Mouse (Mus musculus) hindbrain, embryonic 14.5 days (tissue): ENCODE results near the gene Pced1b. TPM values are rescaled to one million over a fixed set of nuclear protein-coding genes. Genes with fewer than 3 reads are reported as not detected.
A peak's percentile ranks its signal among the peaks of the same experiment; 100 is the strongest.
"Not testable (repeated sequence)": the region's sequence is repeated elsewhere in the genome, so short reads cannot be mapped to it uniquely, and the experiment has no call there.

Source experiments
- ATAC-seq: fragments of 200-750 bp; cut with Nextera tagmentation; 2 replicates; pipeline ENCODE4 v1.8.0; 2017; ENCODE audit warnings: moderate number of reproducible peaks, mild to moderate bottlenecking, moderate TSS enrichment, moderate library complexity; ENCODE audit not compliant: low FRiP score
- DNase-seq: peaks from one replicate; pipeline ENCODE4 v3.0.0-alpha.2; 2015; ENCODE audit warnings: low spot score
- H3K27ac ChIP-seq: fragments of 300-500 bp; sonication (generic); 2 replicates; pipeline ENCODE4 v1.5.1; 2014; ENCODE audit warnings: mild to moderate bottlenecking, moderate library complexity
- H3K27me3 ChIP-seq: fragments of 300-500 bp; sonication (generic); 2 replicates; pipeline ENCODE4 v1.6.1; 2014; ENCODE audit warnings: mild to moderate bottlenecking, low read length, mixed read lengths; ENCODE audit not compliant: control insufficient read depth, insufficient read depth
- H3K36me3 ChIP-seq: fragments of 300-500 bp; sonication (generic); replicated peaks from 2 replicates; pipeline ENCODE4 v1.6.1; 2014; ENCODE audit not compliant: control insufficient read depth, insufficient read depth
- H3K4me1 ChIP-seq: fragments of 300-500 bp; sonication (generic); replicated peaks from 2 replicates; pipeline ENCODE4 v1.6.1; 2014; ENCODE audit warnings: antibody characterized with exemption, low read length, mixed read lengths; ENCODE audit not compliant: control insufficient read depth, insufficient read depth
- H3K4me2 ChIP-seq: fragments of 300-500 bp; sonication (generic); replicated peaks from 2 replicates; pipeline ENCODE4 v1.6.1; 2014; ENCODE audit warnings: mild to moderate bottlenecking, moderate library complexity
- H3K4me3 ChIP-seq: fragments of 300-500 bp; sonication (generic); replicated peaks from 2 replicates; pipeline ENCODE4 v1.5.1; 2014; ENCODE audit warnings: mild to moderate bottlenecking, low read length
- H3K9ac ChIP-seq: fragments of 300-500 bp; sonication (generic); 2 replicates; pipeline ENCODE4 v1.6.1; 2014
- H3K9me3 ChIP-seq: fragments of 300-500 bp; sonication (generic); 2 replicates; pipeline ENCODE4 v1.6.1; 2016; ENCODE audit warnings: low read length; ENCODE audit not compliant: control insufficient read depth
- WGBS: fragments of 180-500 bp; shearing (Covaris S2); extraction: QIAGEN DNeasy Blood & Tissue Kit; methylation state at CpG from one replicate; pipeline ENCODE4 v1.1.7; 2014; 5-methylcytosine and 5-hydroxymethylcytosine counted together
- polyA plus RNA-seq: library from polyadenylated mRNA; unstranded; fragments of >200 nt; fragmentation: Nextera tagmentation; extraction: Ambion mirVana; gene quantifications from 2 replicates; pipeline ENCODE4 v1.2.1, GENCODE M21; 2014

Pced1b gene
- polyA plus RNA-seq, 1 experiment from 2014 or later: 5.8 TPM

- peaks cover 6% of the 10 kb centered on the region; the same call in 1 of the 2 replicates for H3K4me1 ChIP-seq
- no peak overlapping the region for H3K4me3 ChIP-seq
- no peak overlapping the region for H3K9ac ChIP-seq
- DNase-seq: no peak
- no peak for ATAC-seq
- no peak overlapping the region for H3K4me2 ChIP-seq
- H3K27me3 ChIP-seq: no peaks in the 10 kb centered on the region
- H3K36me3 ChIP-seq: no peaks in the 10 kb centered on the region
- H3K9me3 ChIP-seq: no peaks in the 10 kb centered on the region
- no peak overlapping the region for H3K27ac ChIP-seq
- 91% methylated on average over 7 of the region's 7 CpGs for WGBS
Observed at GRCm38 (mm10) chr15:97368631-97369030, 121.7 kb downstream of the Pced1b start.

GRCm38 (mm10) chr15:97369144-97369543, 122.2 kb downstream of the Pced1b start:
- Histone ChIP-seq H3K27ac (no peak overlapping the region), H3K4me3 (no peak overlapping the region), H3K9ac (no peak overlapping the region), H3K4me2 (no peak overlapping the region), H3K4me1 (peaks cover 6% of the 10 kb centered on the region; the same call in 1 of the 2 replicates), H3K9me3 (no peaks in the 10 kb centered on the region), H3K36me3 (no peaks in the 10 kb centered on the region), H3K27me3 (no peaks in the 10 kb centered on the region)
- ATAC-seq (no peak), DNase-seq (no peak)
- WGBS: 89% methylated on average over 10 of the region's 10 CpGs

GRCm38 (mm10) chr15:97370880-97371279, 124.0 kb downstream of the Pced1b start:
- Histone ChIP-seq H3K9ac (no peak overlapping the region), H3K36me3 (no peaks in the 10 kb centered on the region), H3K4me1 (peaks cover 6% of the 10 kb centered on the region; the same call in 1 of the 2 replicates), H3K4me3 (no peak overlapping the region), H3K9me3 (no peaks in the 10 kb centered on the region), H3K27me3 (no peaks in the 10 kb centered on the region), H3K4me2 (no peak overlapping the region), H3K27ac (no peak overlapping the region)
- ATAC-seq: no peak
- WGBS: 92% methylated on average over 7 of the region's 7 CpGs
- DNase-seq: no peak

DNA sequence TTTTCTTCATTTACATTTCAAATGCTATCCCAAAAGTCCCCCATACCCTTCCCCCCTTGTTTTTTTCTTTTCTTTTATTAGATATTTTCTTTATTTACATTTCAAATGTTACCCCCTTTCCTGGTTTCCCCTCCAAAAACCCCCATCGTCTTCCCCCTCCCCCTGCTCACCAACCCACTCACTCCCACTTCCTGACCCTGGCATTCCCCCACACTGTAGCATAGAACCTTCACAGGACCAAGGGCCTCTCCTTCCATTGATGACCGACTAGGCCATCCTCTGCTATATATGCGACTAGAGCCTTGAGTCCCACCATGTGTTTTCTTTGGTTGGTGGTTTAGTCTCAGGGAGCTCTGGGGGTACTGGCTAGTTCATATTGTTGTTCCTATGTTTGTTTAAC, 125.1 kb downstream of the Pced1b start:
- not testable (repeated sequence) for H3K36me3 ChIP-seq, H3K4me2 ChIP-seq, DNase-seq, ATAC-seq, H3K4me3 ChIP-seq, H3K9ac ChIP-seq, H3K27ac ChIP-seq, H3K27me3 ChIP-seq, H3K9me3 ChIP-seq, H3K4me1 ChIP-seq
- 52% methylated on average over 3 of the region's 3 CpGs for WGBS

DNA sequence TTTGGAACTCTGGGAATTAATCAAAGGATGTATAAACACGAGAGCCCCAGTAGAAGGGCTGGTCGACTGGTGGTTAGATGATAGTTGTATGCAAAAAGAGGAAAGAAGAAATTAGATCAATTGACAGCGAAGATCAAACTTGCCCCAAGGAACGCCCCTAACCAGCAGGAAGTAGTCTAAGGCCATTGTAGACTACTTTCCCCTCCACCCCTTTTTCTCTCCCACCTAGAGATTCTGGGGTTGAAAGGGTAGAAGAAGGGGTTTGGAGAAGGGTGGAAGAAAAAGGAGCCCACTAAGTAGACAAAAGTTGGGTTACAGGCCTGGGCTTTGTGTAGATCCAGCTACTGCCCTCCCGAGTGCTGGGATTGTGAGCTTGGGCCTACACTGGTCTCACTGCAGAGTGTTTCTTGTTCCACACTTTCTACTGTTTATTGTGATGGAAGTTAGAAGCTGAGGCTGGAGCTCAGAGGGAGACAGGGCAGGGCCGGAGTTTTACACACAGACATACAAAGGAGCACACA, 125.8 kb downstream of the Pced1b start:
- ATAC-seq: no peak
- no peaks in the 10 kb centered on the region for H3K36me3 ChIP-seq
- no peaks in the 10 kb centered on the region for H3K27me3 ChIP-seq
- DNase-seq: no peak
- no peaks in the 10 kb centered on the region for H3K9me3 ChIP-seq
- no peak overlapping the region for H3K27ac ChIP-seq
- H3K4me3 ChIP-seq: no peak overlapping the region
- 44% methylated on average over 6 of the region's 6 CpGs for WGBS
- H3K4me1 ChIP-seq: peaks cover 6% of the 10 kb centered on the region; the same call in 1 of the 2 replicates
- H3K4me2 ChIP-seq: no peak overlapping the region
- no peak overlapping the region for H3K9ac ChIP-seq

DNA sequence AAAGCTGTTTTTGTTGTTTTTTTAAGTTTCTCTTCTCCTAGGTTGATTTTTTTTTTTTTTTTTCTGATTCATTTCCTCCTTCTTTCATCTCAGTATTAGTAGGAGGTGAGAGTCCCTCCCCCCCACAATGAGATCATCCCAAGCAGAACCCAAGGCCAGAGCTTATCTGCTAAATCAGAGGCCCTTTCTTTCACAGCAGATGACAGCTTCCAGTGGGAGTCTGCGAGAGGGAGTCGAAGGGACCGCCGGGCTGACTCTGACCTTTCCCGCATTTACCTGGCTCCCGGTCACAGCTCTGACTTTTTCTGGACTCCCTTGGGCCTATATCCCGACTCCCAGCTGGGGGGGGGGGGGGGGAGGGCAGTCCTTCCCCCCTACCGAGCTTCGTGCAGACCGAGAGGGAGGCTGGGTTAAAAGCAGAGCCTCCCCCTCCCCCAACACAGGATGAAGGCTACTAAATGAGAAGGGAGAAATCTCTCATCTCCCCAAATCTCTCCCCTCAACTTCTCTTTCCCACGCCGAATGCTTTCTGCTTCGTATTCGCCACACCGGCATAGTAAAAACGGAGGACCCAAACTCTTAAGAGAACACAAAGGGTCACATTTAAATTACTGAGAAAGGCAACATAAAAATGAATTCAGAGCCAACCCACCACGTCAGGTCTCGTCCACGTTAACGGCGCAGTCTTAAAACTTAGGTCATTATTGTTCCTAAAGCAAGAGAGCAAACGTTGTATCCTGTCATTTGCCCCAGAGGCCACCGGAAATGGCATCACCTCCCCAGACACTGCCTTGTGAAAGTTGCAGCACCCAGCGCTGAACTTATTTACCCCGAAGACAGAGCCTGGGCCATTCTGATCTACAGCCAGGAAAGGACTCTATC, 126.5 kb downstream of the Pced1b start:
- no peak overlapping the region for H3K4me3 ChIP-seq
- H3K27me3 ChIP-seq: no peaks in the 10 kb centered on the region
- H3K4me1 ChIP-seq: peaks cover 6% of the 10 kb centered on the region; the same call in 1 of the 2 replicates
- H3K27ac ChIP-seq: no peak overlapping the region
- DNase-seq (no peak), ATAC-seq (no peak)
- peak overlapping the region; percentile 38 for H3K4me2 ChIP-seq
- WGBS: 16% methylated on average over 25 of the region's 25 CpGs
- no peak overlapping the region for H3K9ac ChIP-seq
- no peaks in the 10 kb centered on the region for H3K9me3 ChIP-seq
- no peaks in the 10 kb centered on the region for H3K36me3 ChIP-seq

DNA sequence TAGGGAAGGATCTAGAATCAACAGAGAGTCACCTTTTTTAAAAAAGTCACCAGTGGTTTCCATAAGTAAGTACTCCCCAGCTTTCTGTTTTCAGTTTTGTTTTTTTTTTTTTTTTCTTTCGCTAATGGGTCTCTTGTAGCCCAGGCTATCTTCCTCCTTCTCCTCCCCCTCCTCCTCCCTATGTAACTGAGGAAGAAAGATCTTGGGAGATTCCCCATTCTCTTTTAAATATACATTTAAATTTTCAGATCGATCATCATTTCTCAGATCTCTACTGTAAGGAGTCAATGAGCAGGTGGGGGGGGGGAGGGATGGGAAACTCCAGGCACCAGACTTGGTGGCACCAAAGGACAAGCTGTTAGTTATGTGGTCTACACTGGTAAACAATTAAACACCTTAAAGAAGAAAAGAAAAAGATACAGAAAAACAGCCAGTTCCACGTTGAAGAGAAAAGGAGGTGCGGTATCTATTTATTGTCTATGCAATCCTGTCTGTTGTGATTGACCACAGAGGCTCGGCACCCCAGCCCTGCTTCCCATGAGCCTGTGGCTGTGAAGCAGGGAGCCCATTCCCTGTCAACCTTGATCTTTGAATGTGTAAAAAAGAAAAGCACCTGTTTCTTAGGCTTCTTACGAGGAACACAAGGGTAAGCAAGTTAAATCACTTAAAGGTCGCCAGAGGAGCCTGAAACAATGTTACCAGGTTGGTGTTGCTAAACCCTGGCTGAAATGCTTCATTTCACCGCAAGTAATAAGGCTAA, 127.4 kb downstream of the Pced1b start:
- H3K36me3 ChIP-seq: no peaks in the 10 kb centered on the region
- no peak overlapping the region for H3K9ac ChIP-seq
- H3K9me3 ChIP-seq: no peaks in the 10 kb centered on the region
- DNase-seq: no peak
- ATAC-seq: no peak
- peaks cover 6% of the 10 kb centered on the region; the same call in 1 of the 2 replicates for H3K4me1 ChIP-seq
- H3K27ac ChIP-seq: no peak overlapping the region
- H3K27me3 ChIP-seq: no peaks in the 10 kb centered on the region
- no peak overlapping the region for H3K4me2 ChIP-seq
- H3K4me3 ChIP-seq: no peak overlapping the region
- WGBS: 66% methylated on average over 8 of the region's 8 CpGs

DNA sequence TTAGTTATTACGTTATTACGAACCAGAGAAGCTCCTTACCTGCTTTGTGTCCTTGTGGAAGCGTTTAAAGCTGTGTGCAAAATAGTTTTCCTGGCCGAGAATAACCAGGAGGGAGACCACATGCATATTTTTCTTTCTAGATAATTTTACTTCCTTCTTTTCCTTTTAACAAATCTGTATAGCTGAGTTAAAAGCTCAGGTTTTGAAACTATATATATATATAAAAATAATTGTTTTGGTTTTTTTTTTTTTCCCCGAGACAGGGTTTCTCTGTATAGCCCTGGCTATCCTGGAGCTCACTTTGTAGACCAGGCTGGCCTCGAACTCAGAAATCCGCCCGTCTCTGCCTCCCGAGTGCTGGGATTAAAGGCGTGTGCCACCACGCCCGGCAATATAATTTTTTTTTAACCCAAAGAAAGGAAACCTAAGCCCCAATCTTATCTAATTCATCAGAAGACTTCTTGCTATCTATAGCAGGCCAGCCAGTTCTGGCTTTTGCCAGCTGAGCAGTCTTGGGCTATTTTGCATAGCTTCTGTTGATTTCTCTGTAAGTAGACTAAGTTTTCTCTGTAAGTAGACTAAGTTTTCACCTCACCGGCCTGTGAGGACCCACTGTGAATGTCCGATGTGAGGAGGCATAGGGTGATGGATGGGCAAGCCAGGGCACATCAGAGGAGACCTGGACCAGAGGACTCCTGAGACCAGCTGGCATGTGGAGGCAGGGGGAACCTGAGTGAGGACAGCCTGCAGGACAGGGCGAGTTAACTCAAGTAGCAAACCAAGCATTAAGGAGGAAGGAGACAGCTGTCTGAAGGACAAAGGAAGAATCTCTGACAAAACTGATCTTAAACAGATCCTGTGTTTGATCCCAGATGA, 128.2 kb downstream of the Pced1b start:
- no peaks in the 10 kb centered on the region for H3K27me3 ChIP-seq
- H3K27ac ChIP-seq: no peak overlapping the region
- H3K4me1 ChIP-seq: peaks cover 6% of the 10 kb centered on the region; the same call in 1 of the 2 replicates
- 78% methylated on average over 13 of the region's 15 CpGs for WGBS
- DNase-seq (no peak), ATAC-seq (no peak)
- no peak overlapping the region for H3K4me3 ChIP-seq
- no peaks in the 10 kb centered on the region for H3K36me3 ChIP-seq
- H3K9me3 ChIP-seq: no peaks in the 10 kb centered on the region
- no peak overlapping the region for H3K4me2 ChIP-seq
- H3K9ac ChIP-seq: no peak overlapping the region
